Mouse (Mus musculus): ENCODE data around the gene Ercc5.

The Ercc5 gene

GRCm38 (mm10) chr1:44147563-44148381, at the start of gene Ercc5:
Ercc5 (plus strand) TSS chr1:44147744.
- DNase-seq (ENCODE audit: low spot score), result peak; percentile 86

GRCm38 (mm10) chr1:44101448-44102225, 45.9 kb upstream of the Ercc5 start:
- DNase-seq (ENCODE audit: low spot score), result peak; percentile 62

- DNase-seq (ENCODE audit: low spot score), result peak; percentile 94
Observed at GRCm38 (mm10) chr1:44102259-44102717, 45.3 kb upstream of the Ercc5 start, which contains the start of gene Tex30. Tex30 (minus strand) TSS chr1:44102441.

GRCm38 (mm10) chr1:44102939-44103338, 44.6 kb upstream of the Ercc5 start:
- peak; percentile 8 for DNase-seq (ENCODE audit: low spot score)

- DNase-seq (ENCODE audit: low spot score), result peak; percentile 16
Observed at GRCm38 (mm10) chr1:44117571-44117970, 30.0 kb upstream of the Ercc5 start.

- peak; percentile 86 for DNase-seq (ENCODE audit: low spot score)
Observed at GRCm38 (mm10) chr1:44118239-44119054, 29.1 kb upstream of the Ercc5 start, which contains the start of the genes Kdelc1 and Bivm. Kdelc1 (minus strand) TSS chr1:44118808. Bivm (plus strand) TSS chr1:44118957.

GRCm38 (mm10) chr1:44119201-44120073, 28.1 kb upstream of the Ercc5 start:
- DNase-seq (ENCODE audit: low spot score), result peak; percentile 57

- no peak for DNase-seq (ENCODE audit: low spot score)
Observed at GRCm38 (mm10) chr1:44120074-44120406, 27.5 kb upstream of the Ercc5 start.

- DNase-seq (ENCODE audit: low spot score), result no peak
Observed at GRCm38 (mm10) chr1:44122256-44122655, 25.3 kb upstream of the Ercc5 start.

GRCm38 (mm10) chr1:44125590-44125989, 22.0 kb upstream of the Ercc5 start:
- DNase-seq (ENCODE audit: low spot score), result no peak

GRCm38 (mm10) chr1:44129929-44130581, 17.5 kb upstream of the Ercc5 start:
- no peak for DNase-seq (ENCODE audit: low spot score)

- DNase-seq (ENCODE audit: low spot score), result no peak
Observed at GRCm38 (mm10) chr1:44140232-44140631, 7.3 kb upstream of the Ercc5 start.

- DNase-seq (ENCODE audit: low spot score), result no peak
Observed at GRCm38 (mm10) chr1:44142747-44143146, 4.8 kb upstream of the Ercc5 start.

GRCm38 (mm10) chr1:44148706-44149105, 1.2 kb downstream of the Ercc5 start:
- DNase-seq (ENCODE audit: low spot score), result peak; percentile 33

- peak; percentile 32 for DNase-seq (ENCODE audit: low spot score)
Observed at GRCm38 (mm10) chr1:44155287-44155686, 7.7 kb downstream of the Ercc5 start.

- no peak for DNase-seq (ENCODE audit: low spot score)
Observed at GRCm38 (mm10) chr1:44158317-44158716, 10.8 kb downstream of the Ercc5 start.

GRCm38 (mm10) chr1:44161818-44162217, 14.3 kb downstream of the Ercc5 start:
- no peak for DNase-seq (ENCODE audit: low spot score)

GRCm38 (mm10) chr1:44162389-44162788, 14.8 kb downstream of the Ercc5 start:
- DNase-seq (ENCODE audit: low spot score), result no peak

- DNase-seq (ENCODE audit: low spot score), result no peak
Observed at GRCm38 (mm10) chr1:44167859-44168383, 20.4 kb downstream of the Ercc5 start.

- no peak for DNase-seq (ENCODE audit: low spot score)
Observed at GRCm38 (mm10) chr1:44172656-44173055, 25.1 kb downstream of the Ercc5 start.
